Mouse (Mus musculus): ENCODE results near the gene Plpp1. TPM values are rescaled to one million over a fixed set of nuclear protein-coding genes. Genes with fewer than 3 reads are reported as not detected.
A peak's percentile ranks its signal among the peaks of the same experiment; 100 is the strongest.

The Plpp1 gene
- polyA plus RNA-seq, 1 experiment = 5.1 TPM

DNA sequence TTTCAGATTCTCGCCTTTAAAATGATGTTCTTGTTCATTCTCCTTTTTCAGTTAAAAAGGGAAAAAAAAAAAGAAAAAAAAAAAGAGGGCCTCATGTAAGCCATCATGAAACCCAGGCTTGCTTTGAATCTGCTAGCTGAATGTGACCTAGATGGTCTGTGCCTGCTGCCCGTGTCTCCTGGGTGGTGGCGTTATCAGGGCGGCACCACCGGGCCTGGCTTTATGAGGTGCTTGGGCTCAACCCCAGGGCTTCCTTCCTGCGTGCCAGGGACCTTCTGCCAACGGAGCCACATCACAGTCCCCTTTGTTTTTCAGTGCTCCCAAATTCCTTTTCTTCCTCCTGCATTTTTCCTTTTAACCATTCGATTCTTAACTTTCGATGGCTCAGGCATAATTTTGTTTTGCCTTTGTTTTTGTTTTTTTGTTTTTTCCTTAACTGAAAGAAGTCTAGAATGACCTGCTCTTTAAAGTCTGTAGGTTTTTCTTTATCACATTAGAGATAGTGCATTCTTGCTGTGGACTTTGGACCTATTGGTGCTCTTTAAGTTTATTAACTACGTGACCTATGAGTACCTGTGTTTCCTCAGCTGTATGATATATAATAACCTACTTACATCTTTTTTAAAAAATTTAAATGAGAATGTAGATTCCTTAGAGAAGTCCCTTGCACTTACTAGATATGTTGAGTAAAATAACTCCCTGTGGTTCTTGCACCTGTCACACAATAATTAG, 7.5 kb downstream of the Plpp1 start:
- no peaks in the 10 kb centered on the region for H3K27me3 ChIP-seq (ENCODE audit: control insufficient read depth)
- H3K4me1 ChIP-seq (ENCODE audit: control insufficient read depth) = peaks cover 71% of the 10 kb centered on the region
- H3K4me3 ChIP-seq (replicated peaks) = peak overlapping the region; percentile 41
- peaks cover 89% of the 10 kb centered on the region for H3K36me3 ChIP-seq (ENCODE audit: control insufficient read depth)
- peaks cover 9% of the 10 kb centered on the region for H3K9me3 ChIP-seq (ENCODE audit: control insufficient read depth, low read length)
- TF ChIP-seq TAL1 (IDR thresholded peaks at IDR 0.05; ENCODE audit: low read length) = peak; percentile 30; the same call in 1 of the 3 replicates
- TF ChIP-seq GATA1 (IDR thresholded peaks at IDR 0.05; ENCODE audit: low read length) = peak; percentile 51; the same call in 1 of the 2 replicates

- TF ChIP-seq GATA1 (IDR thresholded peaks at IDR 0.05; ENCODE audit: low read length) = no peak
- TF ChIP-seq TAL1 (IDR thresholded peaks at IDR 0.05; ENCODE audit: low read length) = no peak
- Histone ChIP-seq H3K36me3 (ENCODE audit: control insufficient read depth) (peaks cover 87% of the 10 kb centered on the region), H3K4me1 (ENCODE audit: control insufficient read depth) (peaks cover 68% of the 10 kb centered on the region), H3K9me3 (ENCODE audit: control insufficient read depth, low read length) (peaks cover 9% of the 10 kb centered on the region), H3K27me3 (ENCODE audit: control insufficient read depth) (no peaks in the 10 kb centered on the region), H3K4me3 (replicated peaks) (no peak overlapping the region)
These were observed 9.1 kb downstream of the Plpp1 start for GRCm38 (mm10) chr13:112809504-112810247.

DNA sequence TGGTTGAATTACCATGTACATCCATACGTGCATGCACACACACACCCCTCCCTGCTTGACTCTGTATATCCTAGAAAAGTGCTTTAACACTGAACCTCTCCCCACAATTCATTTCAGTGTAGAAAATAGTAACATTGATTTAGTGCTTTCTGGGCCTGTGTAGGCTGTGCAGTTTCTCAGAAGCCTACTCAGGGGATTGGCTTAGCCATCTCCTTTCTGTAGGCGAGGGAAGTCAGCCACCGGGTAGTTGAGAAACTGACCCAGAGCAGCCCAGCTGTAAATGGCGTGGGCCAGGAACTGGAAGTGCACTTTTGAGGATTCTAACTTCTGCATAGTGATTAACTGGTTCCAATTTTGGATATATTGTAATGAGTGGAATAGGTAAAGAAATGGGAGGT, 9.7 kb downstream of the Plpp1 start:
- Histone ChIP-seq H3K9me3 (ENCODE audit: control insufficient read depth, low read length) (peaks cover 9% of the 10 kb centered on the region), H3K4me3 (replicated peaks) (no peak overlapping the region), H3K27me3 (ENCODE audit: control insufficient read depth) (no peaks in the 10 kb centered on the region), H3K36me3 (ENCODE audit: control insufficient read depth) (peaks cover 87% of the 10 kb centered on the region), H3K4me1 (ENCODE audit: control insufficient read depth) (peaks cover 73% of the 10 kb centered on the region)
- no peak for TF ChIP-seq TAL1 (IDR thresholded peaks at IDR 0.05; ENCODE audit: low read length)
- TF ChIP-seq GATA1 (IDR thresholded peaks at IDR 0.05; ENCODE audit: low read length) = no peak

DNA sequence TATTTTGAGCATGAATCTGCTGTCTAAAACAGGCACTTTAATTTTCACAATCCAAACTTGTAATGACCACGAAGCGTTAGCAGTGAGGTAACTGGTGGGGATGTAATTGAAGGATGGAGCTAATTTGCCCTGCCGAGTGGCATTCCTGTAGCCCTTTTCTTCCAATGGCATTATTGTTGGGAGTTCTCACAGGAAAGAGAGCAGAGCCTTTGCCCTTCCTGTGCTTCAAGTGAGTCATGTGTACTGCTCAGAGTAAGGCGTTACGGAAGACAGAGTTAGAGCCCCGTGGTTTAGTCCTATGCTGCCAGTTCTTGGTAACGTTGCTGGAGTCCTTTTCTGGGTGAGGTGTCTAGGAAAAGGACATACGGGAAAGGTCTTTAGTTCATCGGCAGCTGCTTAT, 10.2 kb downstream of the Plpp1 start:
- no peak overlapping the region for H3K4me3 ChIP-seq (replicated peaks)
- H3K36me3 ChIP-seq (ENCODE audit: control insufficient read depth) = peaks cover 87% of the 10 kb centered on the region
- peaks cover 6% of the 10 kb centered on the region for H3K9me3 ChIP-seq (ENCODE audit: control insufficient read depth, low read length)
- no peak for TF ChIP-seq GATA1 (IDR thresholded peaks at IDR 0.05; ENCODE audit: low read length)
- TF ChIP-seq TAL1 (IDR thresholded peaks at IDR 0.05; ENCODE audit: low read length) = no peak
- H3K27me3 ChIP-seq (ENCODE audit: control insufficient read depth) = no peaks in the 10 kb centered on the region
- peaks cover 75% of the 10 kb centered on the region for H3K4me1 ChIP-seq (ENCODE audit: control insufficient read depth)

DNA sequence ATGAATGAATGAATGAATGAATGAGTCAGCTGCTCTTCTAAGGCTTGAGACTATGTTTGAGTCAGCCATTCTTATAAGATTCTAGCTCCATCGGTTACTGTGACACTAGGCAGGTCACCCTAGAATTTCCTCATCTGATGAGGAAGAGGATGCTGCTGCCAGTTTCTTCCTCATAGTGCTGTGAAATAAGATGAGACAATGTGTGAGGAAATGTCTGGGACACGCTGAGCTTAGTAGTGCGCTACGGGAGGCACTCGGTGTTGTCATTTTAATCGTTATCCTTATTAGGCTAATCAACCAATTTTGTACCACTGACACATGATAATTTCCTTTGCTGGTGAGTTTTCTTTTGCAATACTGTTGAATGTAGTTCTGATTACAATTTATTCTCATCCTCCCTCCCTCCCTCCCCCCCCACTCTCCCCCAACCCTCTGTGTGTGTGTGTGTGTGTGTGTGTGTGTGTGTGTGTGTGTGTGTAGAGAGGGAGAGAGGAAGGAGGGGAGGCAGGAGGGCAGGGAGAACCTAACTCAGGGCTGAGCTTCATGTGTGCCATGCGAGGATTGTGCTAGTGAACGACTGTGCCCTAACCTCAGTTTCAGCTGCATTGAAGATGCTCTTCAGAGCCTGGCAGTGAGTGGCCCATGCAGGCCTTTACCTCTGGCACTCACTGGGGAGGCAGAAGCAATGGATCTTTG, 11.3 kb downstream of the Plpp1 start:
- Histone ChIP-seq H3K9me3 (ENCODE audit: control insufficient read depth, low read length) (no peaks in the 10 kb centered on the region), H3K27me3 (ENCODE audit: control insufficient read depth) (no peaks in the 10 kb centered on the region), H3K4me1 (ENCODE audit: control insufficient read depth) (peaks cover 80% of the 10 kb centered on the region), H3K4me3 (replicated peaks) (no peak overlapping the region), H3K36me3 (ENCODE audit: control insufficient read depth) (peaks cover 87% of the 10 kb centered on the region)
- TF ChIP-seq GATA1 (IDR thresholded peaks at IDR 0.05; ENCODE audit: low read length) = no peak
- no peak for TF ChIP-seq TAL1 (IDR thresholded peaks at IDR 0.05; ENCODE audit: low read length)

DNA sequence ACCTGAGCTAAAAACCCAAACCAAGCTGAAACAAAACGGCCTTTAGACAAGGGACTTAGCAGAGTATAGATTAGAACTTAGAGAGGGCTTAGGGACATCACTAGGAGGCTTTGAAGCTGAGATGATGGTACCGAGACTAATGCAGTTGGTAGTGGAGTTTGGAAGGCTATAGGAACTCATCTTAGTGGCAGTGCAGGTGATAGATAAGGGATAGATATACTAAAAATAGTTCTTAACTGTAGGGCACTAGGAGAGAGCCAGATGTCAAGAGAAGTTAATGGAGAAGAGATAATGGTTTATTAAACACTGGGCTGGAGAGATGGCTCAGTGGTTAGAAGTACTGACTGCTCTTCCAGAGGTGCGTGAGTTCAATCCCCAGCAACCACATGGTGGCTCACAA, 15.4 kb downstream of the Plpp1 start:
- no peak overlapping the region for H3K4me3 ChIP-seq (replicated peaks)
- no peaks in the 10 kb centered on the region for H3K27me3 ChIP-seq (ENCODE audit: control insufficient read depth)
- H3K36me3 ChIP-seq (ENCODE audit: control insufficient read depth) = peaks cover 77% of the 10 kb centered on the region
- H3K9me3 ChIP-seq (ENCODE audit: control insufficient read depth, low read length) = no peaks in the 10 kb centered on the region
- TF ChIP-seq GATA1 (IDR thresholded peaks at IDR 0.05; ENCODE audit: low read length) = no peak
- peaks cover 58% of the 10 kb centered on the region for H3K4me1 ChIP-seq (ENCODE audit: control insufficient read depth)

- Histone ChIP-seq H3K4me1 (ENCODE audit: control insufficient read depth) (peaks cover 52% of the 10 kb centered on the region), H3K36me3 (ENCODE audit: control insufficient read depth) (peaks cover 76% of the 10 kb centered on the region), H3K4me3 (replicated peaks) (no peak overlapping the region), H3K9me3 (ENCODE audit: control insufficient read depth, low read length) (no peaks in the 10 kb centered on the region), H3K27me3 (ENCODE audit: control insufficient read depth) (no peaks in the 10 kb centered on the region)
- no peak for TF ChIP-seq GATA1 (IDR thresholded peaks at IDR 0.05; ENCODE audit: low read length)
- TF ChIP-seq TAL1 (IDR thresholded peaks at IDR 0.05; ENCODE audit: low read length) = no peak
These were observed 17.5 kb downstream of the Plpp1 start for GRCm38 (mm10) chr13:112818125-112818524.

DNA sequence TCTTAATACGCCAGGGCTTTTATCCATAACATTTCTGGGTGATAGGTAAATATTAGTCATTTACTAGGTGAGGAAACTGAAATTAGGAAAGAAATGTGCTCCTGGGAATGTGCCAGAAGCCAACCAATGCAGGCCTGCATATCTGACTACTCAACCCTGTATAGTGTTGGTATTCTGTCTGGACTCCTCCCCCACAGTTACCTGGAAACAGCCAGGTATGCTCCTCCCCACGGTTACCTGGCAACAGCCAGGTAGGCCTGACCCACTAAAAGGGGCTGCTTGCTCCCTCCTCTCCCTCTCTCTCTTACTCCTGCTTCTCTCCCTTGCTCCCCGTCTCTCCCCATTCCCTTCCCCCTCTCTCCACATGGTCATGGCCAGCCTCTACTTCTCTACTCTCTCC, 21.8 kb downstream of the Plpp1 start:
- Histone ChIP-seq H3K9me3 (ENCODE audit: control insufficient read depth, low read length) (no peaks in the 10 kb centered on the region), H3K27me3 (ENCODE audit: control insufficient read depth) (no peaks in the 10 kb centered on the region), H3K4me3 (replicated peaks) (no peak overlapping the region), H3K4me1 (ENCODE audit: control insufficient read depth) (peaks cover 33% of the 10 kb centered on the region), H3K36me3 (ENCODE audit: control insufficient read depth) (peaks cover 75% of the 10 kb centered on the region)
- no peak for TF ChIP-seq GATA1 (IDR thresholded peaks at IDR 0.05; ENCODE audit: low read length)
- no peak for TF ChIP-seq TAL1 (IDR thresholded peaks at IDR 0.05; ENCODE audit: low read length)
